Mouse (Mus musculus) stomach, embryonic 14.5 days (tissue): ENCODE data around the gene Zfp710. TPM values are rescaled to one million over a fixed set of nuclear protein-coding genes. Genes with fewer than 3 reads are reported as not detected.

Experiments
- ATAC-seq: fragments of 200-750 bp; cut with Nextera tagmentation; 2 replicates; pipeline ENCODE4 v1.8.0; 2017; ENCODE audit warnings: low read depth, moderate TSS enrichment; ENCODE audit not compliant: insufficient number of reproducible peaks, insufficient read depth, low FRiP score
- H3K27ac ChIP-seq: fragments of 300-500 bp; sonication (generic); 2 replicates; pipeline ENCODE4 v1.5.1; 2014; ENCODE audit warnings: mild to moderate bottlenecking, low read length, moderate library complexity, mixed read lengths
- H3K27me3 ChIP-seq: fragments of 300-500 bp; sonication (generic); 2 replicates; pipeline ENCODE4 v1.6.1; 2014; ENCODE audit warnings: low read length, control low read depth, mixed read lengths; ENCODE audit not compliant: control insufficient read depth, insufficient read depth
- H3K36me3 ChIP-seq: fragments of 300-500 bp; sonication (generic); 2 replicates; pipeline ENCODE4 v1.6.1; 2014; ENCODE audit warnings: mild to moderate bottlenecking, control low read depth, low read length, moderate library complexity, mixed read lengths; ENCODE audit not compliant: control insufficient read depth, insufficient read depth
- H3K4me1 ChIP-seq: fragments of 300-500 bp; sonication (generic); 2 replicates; pipeline ENCODE4 v1.6.1; 2014; ENCODE audit warnings: low read length, control low read depth, mixed read lengths; ENCODE audit not compliant: control insufficient read depth, insufficient read depth
- H3K4me2 ChIP-seq: fragments of 300-500 bp; sonication (generic); replicated peaks from 2 replicates; pipeline ENCODE4 v1.6.1; 2014; ENCODE audit warnings: low read depth, low read length, control low read depth
- H3K4me3 ChIP-seq: fragments of 300-500 bp; sonication (generic); 2 replicates; pipeline ENCODE4 v1.5.1; 2014; ENCODE audit warnings: low read depth, low read length, control low read depth
- H3K9ac ChIP-seq: fragments of 300-500 bp; sonication (generic); replicated peaks from 2 replicates; pipeline ENCODE4 v1.6.1; 2014; ENCODE audit warnings: low read depth, mild to moderate bottlenecking, control low read depth, low read length, moderate library complexity, mixed read lengths
- H3K9me3 ChIP-seq: fragments of 300-500 bp; sonication (generic); 2 replicates; pipeline ENCODE4 v1.6.1; 2016; ENCODE audit warnings: low read depth, low read length, control low read depth; ENCODE audit not compliant: control insufficient read depth
- WGBS: fragments of 180-500 bp; shearing (Covaris S2); extraction: QIAGEN DNeasy Blood & Tissue Kit; methylation state at CpG from one replicate; pipeline ENCODE4 v1.1.7; 2014; 5-methylcytosine and 5-hydroxymethylcytosine counted together
- polyA plus RNA-seq: library from polyadenylated mRNA; unstranded; fragments of >200 nt; fragmentation: Nextera tagmentation; extraction: Ambion mirVana; gene quantifications from 2 replicates; pipeline ENCODE4 v1.2.1, GENCODE M21; 2014

The Zfp710 gene
- polyA plus RNA-seq, 1 experiment from 2014 or later: 16.4 TPM

DNA sequence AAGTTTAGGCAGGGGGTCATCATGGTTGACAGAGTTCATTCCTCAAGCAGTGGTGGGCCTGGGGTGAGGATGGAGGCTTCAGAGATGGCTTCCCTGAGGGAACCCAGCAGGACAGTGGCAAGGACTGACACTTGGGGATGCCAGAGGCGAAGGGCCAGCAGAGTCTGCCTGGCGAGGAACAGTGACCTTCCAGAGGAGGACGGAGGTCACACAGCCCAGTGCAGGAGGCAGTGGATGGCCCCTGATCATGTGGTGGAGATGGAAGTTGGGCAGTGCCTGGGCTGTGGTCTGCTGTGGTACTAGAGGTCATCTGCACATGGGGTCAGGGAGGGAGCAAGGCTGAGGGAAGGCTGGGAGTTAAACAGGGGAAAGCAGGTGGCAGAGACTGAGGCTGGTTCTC lies 40.6 kb downstream of the Zfp710 start:
- Histone ChIP-seq H3K27ac (no peak overlapping the region), H3K27me3 (no peaks in the 10 kb centered on the region), H3K9ac (no peak overlapping the region), H3K4me3 (no peak overlapping the region), H3K9me3 (no peaks in the 10 kb centered on the region), H3K4me2 (no peak overlapping the region), H3K36me3 (no peaks in the 10 kb centered on the region), H3K4me1 (peaks cover 17% of the 10 kb centered on the region)
- no peak for ATAC-seq
- 88% methylated on average over 3 of the region's 3 CpGs for WGBS

DNA sequence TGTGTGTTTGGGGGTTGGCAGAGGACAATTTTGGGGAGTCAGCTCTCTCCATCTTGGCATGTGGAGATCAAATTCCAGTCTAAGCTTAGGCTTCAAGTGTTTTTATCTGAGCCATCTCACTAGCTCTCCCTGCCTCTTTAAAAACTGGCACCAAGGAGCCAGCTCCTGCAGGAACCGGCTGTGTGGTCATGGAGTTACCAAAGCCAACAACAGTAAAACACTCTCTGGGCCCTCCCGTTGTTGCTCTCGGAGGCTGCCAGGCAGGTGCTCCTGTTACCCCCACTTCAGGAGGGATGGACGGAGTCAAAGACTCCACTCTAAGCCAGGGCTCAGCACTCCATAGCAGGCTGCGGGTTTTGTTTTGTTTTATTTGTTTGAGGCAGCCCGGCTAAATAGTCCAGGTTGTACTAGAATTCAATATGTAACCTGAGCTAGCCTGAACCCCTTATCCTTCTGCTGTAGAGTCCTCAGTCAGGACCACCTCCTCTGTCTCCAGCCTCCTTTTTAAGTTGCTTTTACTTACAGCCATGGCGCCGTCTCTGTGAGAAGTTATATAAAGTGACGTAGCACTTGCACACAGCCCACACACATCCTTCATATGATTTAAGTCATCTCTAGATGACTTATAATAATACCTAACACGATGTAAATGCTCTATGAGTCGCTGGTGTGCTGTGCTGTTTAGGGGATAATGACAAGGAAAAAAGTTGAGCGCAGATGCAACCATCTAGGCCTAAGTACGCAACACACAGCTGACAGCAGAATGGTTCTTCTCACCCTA lies 42.3 kb downstream of the Zfp710 start:
- WGBS: 62% methylated on average over 13 of the region's 13 CpGs
- no peaks in the 10 kb centered on the region for H3K9me3 ChIP-seq
- no peak for ATAC-seq
- H3K9ac ChIP-seq: no peak overlapping the region
- H3K4me2 ChIP-seq: no peak overlapping the region
- peaks cover 20% of the 10 kb centered on the region for H3K4me1 ChIP-seq
- no peaks in the 10 kb centered on the region for H3K27me3 ChIP-seq
- H3K4me3 ChIP-seq: no peak overlapping the region
- no peaks in the 10 kb centered on the region for H3K36me3 ChIP-seq
- no peak overlapping the region for H3K27ac ChIP-seq

DNA sequence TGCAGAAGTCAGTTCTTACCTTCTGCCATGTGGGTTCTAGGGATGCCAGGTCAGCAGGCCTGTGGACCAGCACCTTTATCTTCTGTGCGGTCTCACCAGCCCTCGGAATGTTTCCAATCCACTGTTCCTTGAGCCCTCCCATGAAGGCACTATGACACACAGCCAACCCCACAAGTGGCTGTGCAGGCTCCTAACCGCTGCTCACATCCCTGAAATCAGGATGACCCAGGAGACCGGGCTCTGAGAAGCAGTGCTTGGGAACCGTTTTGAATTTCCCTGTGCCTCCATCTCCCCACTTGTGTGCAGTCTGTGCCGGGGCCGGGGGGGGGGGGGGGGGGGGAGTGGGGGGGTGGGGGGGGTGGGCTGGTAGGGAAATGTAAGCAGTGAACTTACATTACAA lies 43.7 kb downstream of the Zfp710 start:
- Histone ChIP-seq H3K9me3 (no peaks in the 10 kb centered on the region), H3K4me3 (no peak overlapping the region), H3K27ac (no peak overlapping the region), H3K36me3 (no peaks in the 10 kb centered on the region), H3K9ac (no peak overlapping the region), H3K4me2 (no peak overlapping the region), H3K27me3 (no peaks in the 10 kb centered on the region), H3K4me1 (peaks cover 25% of the 10 kb centered on the region)
- ATAC-seq: no peak
- WGBS: 61% methylated on average over 6 of the region's 7 CpGs

DNA sequence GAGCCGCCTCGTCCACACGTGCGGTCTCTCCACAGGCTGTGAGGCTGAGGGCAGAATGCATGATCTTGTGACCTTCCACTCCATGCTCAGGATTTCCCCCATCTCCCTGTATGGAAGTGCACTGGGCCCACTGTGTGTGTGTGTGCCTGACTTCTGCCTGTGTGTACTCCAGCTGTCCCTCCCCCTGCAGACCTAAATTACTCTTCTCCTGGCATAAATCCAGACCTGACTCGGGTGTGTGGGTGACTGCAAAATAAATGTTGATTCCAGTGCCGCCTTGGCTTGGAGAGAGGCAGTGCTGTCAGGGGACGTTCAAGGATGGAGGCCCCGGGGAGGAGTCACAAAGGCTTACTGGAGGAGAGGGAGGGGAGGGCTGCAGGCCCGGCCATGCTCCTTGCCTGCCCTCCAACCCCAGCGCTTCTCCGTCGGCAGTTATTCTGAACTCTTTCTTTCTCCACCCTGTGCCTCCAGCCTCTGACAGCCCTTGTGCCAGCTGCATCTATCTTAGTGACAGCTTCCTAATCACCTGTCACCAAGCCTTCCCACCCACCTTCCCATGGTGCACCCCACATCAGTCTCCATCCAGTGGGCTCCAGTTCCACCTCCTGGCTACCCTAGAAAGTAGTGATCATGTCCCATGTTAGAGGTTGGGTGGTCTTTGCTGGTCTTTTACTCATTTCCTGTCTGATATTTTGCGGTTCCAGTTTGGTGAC lies 45.2 kb downstream of the Zfp710 start:
- H3K4me1 ChIP-seq: peaks cover 34% of the 10 kb centered on the region
- no peaks in the 10 kb centered on the region for H3K9me3 ChIP-seq
- peak overlapping the region; percentile 17; the same call in 1 of the 2 replicates for H3K4me2 ChIP-seq
- 7% methylated on average over 12 of the region's 13 CpGs for WGBS
- H3K27me3 ChIP-seq: no peaks in the 10 kb centered on the region
- no peak overlapping the region for H3K4me3 ChIP-seq
- peak overlapping the region; percentile 4; the same call in 1 of the 2 replicates for H3K27ac ChIP-seq
- H3K36me3 ChIP-seq: no peaks in the 10 kb centered on the region
- ATAC-seq: peak; percentile 59; the same call in 1 of the 2 replicates
- H3K9ac ChIP-seq: no peak overlapping the region

DNA sequence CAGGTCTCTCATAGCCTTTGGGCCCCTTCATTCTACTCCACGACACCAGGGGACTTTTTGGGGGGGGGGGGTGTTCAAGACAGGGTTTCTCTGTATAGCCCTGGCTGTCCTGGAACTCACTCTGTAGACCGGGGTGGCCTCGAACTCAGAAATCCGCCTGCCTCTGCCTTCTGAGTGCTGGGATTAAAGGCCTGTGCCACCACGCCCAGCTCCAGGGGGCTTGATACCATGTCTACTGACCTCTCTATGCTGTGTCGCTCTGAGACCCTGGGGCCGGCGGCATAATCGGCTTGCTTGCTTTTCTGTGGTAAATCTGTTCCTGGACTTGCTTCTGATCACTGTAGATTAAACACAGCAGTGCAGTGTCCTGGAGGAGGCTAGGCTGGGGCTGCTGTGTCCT lies 46.6 kb downstream of the Zfp710 start:
- WGBS: 92% methylated on average over 9 of the region's 9 CpGs
- Histone ChIP-seq H3K27me3 (no peaks in the 10 kb centered on the region), H3K9ac (no peak overlapping the region), H3K9me3 (no peaks in the 10 kb centered on the region), H3K27ac (no peak overlapping the region), H3K36me3 (no peaks in the 10 kb centered on the region), H3K4me1 (peaks cover 46% of the 10 kb centered on the region), H3K4me3 (no peak overlapping the region), H3K4me2 (no peak overlapping the region)
- ATAC-seq: no peak

DNA sequence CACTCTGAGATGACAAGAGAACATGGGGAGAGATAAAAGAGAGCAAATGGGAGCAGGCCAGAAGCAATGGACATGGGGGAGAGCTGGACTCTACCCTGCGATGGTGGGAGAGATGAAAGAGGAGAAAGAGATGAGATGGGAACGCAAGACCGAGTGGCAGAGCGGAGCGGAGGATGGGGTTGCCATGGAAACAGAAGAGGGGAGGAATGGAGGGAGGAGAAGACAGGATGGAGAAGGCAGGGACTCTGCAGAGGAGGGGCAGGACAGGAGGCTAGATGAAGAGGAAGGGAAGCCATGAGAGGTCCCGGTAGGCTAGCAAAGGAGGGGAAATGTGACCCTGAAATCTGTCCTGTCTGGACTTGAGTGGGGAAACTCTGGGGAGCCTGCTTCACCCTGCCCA lies 47.7 kb downstream of the Zfp710 start:
- H3K9me3 ChIP-seq: no peaks in the 10 kb centered on the region
- H3K4me3 ChIP-seq: no peak overlapping the region
- no peak overlapping the region for H3K27ac ChIP-seq
- no peaks in the 10 kb centered on the region for H3K36me3 ChIP-seq
- 77% methylated on average over 6 of the region's 6 CpGs for WGBS
- H3K4me2 ChIP-seq: no peak overlapping the region
- H3K9ac ChIP-seq: no peak overlapping the region
- ATAC-seq: no peak
- no peaks in the 10 kb centered on the region for H3K27me3 ChIP-seq
- H3K4me1 ChIP-seq: peaks cover 48% of the 10 kb centered on the region

DNA sequence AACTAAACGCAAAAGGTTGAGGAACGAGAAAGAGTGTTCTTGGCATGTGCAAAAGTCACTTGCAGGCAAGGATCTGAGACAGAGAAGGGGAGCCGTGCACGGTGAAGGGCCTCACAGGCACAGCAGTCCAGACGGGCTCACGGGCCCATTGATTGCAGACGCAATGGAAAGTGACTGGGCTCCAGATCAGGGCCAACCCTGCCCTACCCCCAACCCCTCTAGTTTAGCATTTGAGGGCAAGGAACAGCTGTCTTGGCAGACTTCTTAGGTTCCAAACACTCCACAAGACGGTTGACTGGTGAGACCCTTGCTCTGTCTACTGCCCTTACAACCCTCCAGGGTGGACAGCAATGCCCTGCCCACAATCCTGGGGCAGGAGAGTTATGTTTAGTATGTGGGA lies 48.9 kb downstream of the Zfp710 start:
- H3K9me3 ChIP-seq: no peaks in the 10 kb centered on the region
- no peak overlapping the region for H3K4me3 ChIP-seq
- H3K4me2 ChIP-seq: no peak overlapping the region
- ATAC-seq: no peak
- peaks cover 53% of the 10 kb centered on the region for H3K4me1 ChIP-seq
- no peak overlapping the region for H3K9ac ChIP-seq
- H3K27ac ChIP-seq: no peak overlapping the region
- H3K36me3 ChIP-seq: no peaks in the 10 kb centered on the region
- H3K27me3 ChIP-seq: no peaks in the 10 kb centered on the region
- 77% methylated on average over 8 of the region's 8 CpGs for WGBS

DNA sequence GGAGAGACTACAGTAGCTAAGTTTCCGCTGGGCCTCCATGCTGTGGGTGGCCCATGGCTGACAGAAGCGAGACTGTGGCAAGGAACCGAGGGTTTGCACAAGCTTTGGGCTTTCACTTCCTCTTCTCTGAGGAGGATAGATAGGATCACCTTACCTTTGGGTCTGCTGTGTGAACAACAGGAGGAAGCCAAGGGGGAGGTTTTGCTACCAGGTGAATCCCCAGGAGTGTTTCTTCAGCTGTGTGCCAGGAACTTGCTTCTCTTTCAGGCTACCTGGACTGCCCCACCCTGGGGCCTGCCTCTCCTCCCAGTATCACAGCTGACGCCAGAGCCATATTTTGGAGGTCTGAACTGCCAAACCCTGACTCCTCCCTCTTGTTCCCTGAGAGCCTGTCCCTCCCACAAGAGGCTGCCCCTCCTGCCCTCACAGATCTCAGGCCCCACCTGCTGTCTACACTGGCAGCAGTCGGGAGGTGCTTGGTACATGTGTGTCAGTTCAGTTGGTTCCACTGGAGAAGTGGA lies 50.4 kb downstream of the Zfp710 start:
- ATAC-seq: peak; percentile 64
- Histone ChIP-seq H3K27me3 (no peaks in the 10 kb centered on the region), H3K4me2 (no peak overlapping the region), H3K27ac (peak overlapping the region; percentile 48; the same call in 1 of the 2 replicates), H3K36me3 (no peaks in the 10 kb centered on the region), H3K9me3 (no peaks in the 10 kb centered on the region), H3K9ac (no peak overlapping the region), H3K4me1 (peaks cover 43% of the 10 kb centered on the region), H3K4me3 (no peak overlapping the region)
- WGBS: 46% methylated on average over 5 of the region's 5 CpGs
